Mouse (Mus musculus): ENCODE results near the gene Naif1. TPM values are rescaled to one million over a fixed set of nuclear protein-coding genes. Genes with fewer than 3 reads are reported as not detected.

Gene Naif1
- total and polyA plus RNA-seq, 3 experiments: 2.7 to 6.5 (median 3.5) TPM

GRCm38 (mm10) chr2:32426141-32426540, 24.1 kb upstream of the Naif1 start:
- in situ Hi-C loops (cut with MboI; ENCODE audit: low pct_ligation_motif_present, low pct_unique_long_range_greater_than_20kb, low sequenced_read_pairs): no loop called here
- H3K79me2 ChIP-seq (replicated peaks; ENCODE audit: control insufficient read depth, extremely low read depth, insufficient read depth, poor library complexity, severe bottlenecking): no peaks in the 10 kb centered on the region

GRCm38 (mm10) chr2:32427720-32428119, 22.5 kb upstream of the Naif1 start:
- peaks cover 4 to 27% of the 10 kb centered on the region in 2 experiments; a peak in 3 of 4 replicates for H3K4me1 ChIP-seq (ENCODE audit: control insufficient read depth in 1 of 2, insufficient read depth in 2 of 2)
- H3K4me2 ChIP-seq (ENCODE audit: insufficient read depth, low read depth, poor library complexity, severe bottlenecking): no peak overlapping the region
- H3K27ac ChIP-seq (ENCODE audit: insufficient read depth, low read depth): no peak overlapping the region
- no peaks in the 10 kb centered on the region for H3K27me3 ChIP-seq (replicated peaks)
- DNase-seq (ENCODE audit: extremely low read depth): no peak
- peaks cover 0 to 20% of the 10 kb centered on the region in 2 experiments for H3K36me3 ChIP-seq (replicated peaks in 1 of 2; ENCODE audit: control insufficient read depth in 1 of 2, insufficient read depth in 1 of 2, low read length in 1 of 2)
- no peak overlapping the region for H3K4me3 ChIP-seq (replicated peaks in 1 of 3; ENCODE audit: low read depth in 2 of 3, low read length in 2 of 3, poor library complexity in 1 of 3)
- no peaks in the 10 kb centered on the region for H3K9me3 ChIP-seq (replicated peaks; ENCODE audit: low read length)
- H3K9ac ChIP-seq (ENCODE audit: insufficient read depth, low read depth): no peak overlapping the region
- dilution Hi-C loops (cut with MboI; ENCODE audit: extremely low pct_ligation_motif_present, extremely low pct_unique_long_range_greater_than_20kb, low sequenced_read_pairs) (no loop called here), in situ Hi-C loops (cut with MboI; ENCODE audit: low pct_ligation_motif_present, low pct_unique_long_range_greater_than_20kb, low sequenced_read_pairs) (no loop called here)
- no peaks in the 10 kb centered on the region for H3K79me2 ChIP-seq (replicated peaks; ENCODE audit: control insufficient read depth, extremely low read depth, insufficient read depth, poor library complexity, severe bottlenecking)
- TF ChIP-seq ZKSCAN1 (IDR thresholded peaks at IDR 0.05; ENCODE audit: borderline replicate concordance, low read depth, low read length): no peak
- TF ChIP-seq CTCF (conservative IDR thresholded peaks at IDR 0.05 in 1 of 2, IDR thresholded peaks at IDR 0.05 in 1 of 2; ENCODE audit: low read depth in 2 of 2, low read length in 2 of 2): no peak
- TF ChIP-seq ZNF384 (IDR thresholded peaks at IDR 0.05; ENCODE audit: low read depth, low read length): no peak
- TF ChIP-seq UBTF (IDR thresholded peaks at IDR 0.05; ENCODE audit: low read depth, low read length): no peak
- TF ChIP-seq PAX5 (IDR thresholded peaks at IDR 0.05; ENCODE audit: low read length): no peak
- no peak for TF ChIP-seq POLR2AphosphoS2 (IDR thresholded peaks at IDR 0.05; ENCODE audit: low read depth, low read length)
- no peak for TF ChIP-seq HCFC1 (IDR thresholded peaks at IDR 0.05; ENCODE audit: low read depth, low read length)
- TF ChIP-seq MAFK (IDR thresholded peaks at IDR 0.05; ENCODE audit: insufficient replicate concordance, low read length): no peak
- TF ChIP-seq JUND (conservative IDR thresholded peaks at IDR 0.05; ENCODE audit: low read depth, low read length): no peak

More at GRCm38 (mm10) chr2:32426141-32426540, 24.1 kb upstream of the Naif1 start:
- Histone ChIP-seq H3K4me1 (ENCODE audit: control insufficient read depth in 1 of 2, insufficient read depth in 2 of 2) (peaks cover 8 to 42% of the 10 kb centered on the region in 2 experiments), H3K9me3 (replicated peaks; ENCODE audit: low read length) (no peaks in the 10 kb centered on the region), H3K27ac (ENCODE audit: insufficient read depth, low read depth) (no peak overlapping the region), H3K36me3 (replicated peaks in 1 of 2; ENCODE audit: control insufficient read depth in 1 of 2, insufficient read depth in 1 of 2, low read length in 1 of 2) (peaks cover 0 to 18% of the 10 kb centered on the region in 2 experiments), H3K4me2 (ENCODE audit: insufficient read depth, low read depth, poor library complexity, severe bottlenecking) (no peak overlapping the region), H3K4me3 (replicated peaks in 1 of 3; ENCODE audit: low read depth in 2 of 3, low read length in 2 of 3, poor library complexity in 1 of 3) (no peak overlapping the region), H3K9ac (ENCODE audit: insufficient read depth, low read depth) (no peak overlapping the region), H3K27me3 (replicated peaks) (no peaks in the 10 kb centered on the region)
- dilution Hi-C loops (cut with MboI; ENCODE audit: extremely low pct_ligation_motif_present, extremely low pct_unique_long_range_greater_than_20kb, low sequenced_read_pairs): no loop called here
- DNase-seq (ENCODE audit: extremely low read depth): no peak
- TF ChIP-seq E2F4 (IDR thresholded peaks at IDR 0.05; ENCODE audit: insufficient replicate concordance, low read depth, low read length) (no peak), SMC3 (IDR thresholded peaks at IDR 0.05; ENCODE audit: low read depth, low read length) (no peak), MAZ (IDR thresholded peaks at IDR 0.05; ENCODE audit: low read depth, low read length) (no peak), JUN (IDR thresholded peaks at IDR 0.05; ENCODE audit: insufficient read depth, low read depth, low read length) (no peak), JUND (conservative IDR thresholded peaks at IDR 0.05; ENCODE audit: low read depth, low read length) (no peak), MAX (IDR thresholded peaks at IDR 0.05; ENCODE audit: low read length) (no peak), UBTF (IDR thresholded peaks at IDR 0.05; ENCODE audit: low read depth, low read length) (no peak), POLR2AphosphoS2 (IDR thresholded peaks at IDR 0.05; ENCODE audit: low read depth, low read length) (no peak), POLR2A (IDR thresholded peaks at IDR 0.05; ENCODE audit: low read depth, low read length) (no peak), TCF12 (IDR thresholded peaks at IDR 0.05; ENCODE audit: low read depth, low read length) (no peak), EP300 (IDR thresholded peaks at IDR 0.05; ENCODE audit: low read length) (no peak), NRF1 (IDR thresholded peaks at IDR 0.05; ENCODE audit: low read depth, low read length) (no peak)

All from CH12.LX (cell line).